Mouse (Mus musculus) Muller cell, postnatal 12 days (primary cell): ENCODE results near the gene Ropn1l.
A peak's percentile ranks its signal among the peaks of the same experiment; 100 is the strongest.

Experiments used
- DNase-seq: peaks from one replicate; pipeline ENCODE4 v3.0.0-alpha.2; 2015; ENCODE audit errors: inconsistent ontology term

Ropn1l gene

GRCm38 (mm10) chr15:31447121-31447520, 6.4 kb downstream of the Ropn1l start:
- DNase-seq = peak; percentile 16

GRCm38 (mm10) chr15:31442698-31443097, 10.8 kb downstream of the Ropn1l start:
- no peak for DNase-seq

GRCm38 (mm10) chr15:31441996-31442395, 11.5 kb downstream of the Ropn1l start:
- no peak for DNase-seq

- no peak for DNase-seq
These were observed 16.7 kb downstream of the Ropn1l start for GRCm38 (mm10) chr15:31436811-31437210.

- DNase-seq = peak; percentile 17
These were observed 17.5 kb downstream of the Ropn1l start for GRCm38 (mm10) chr15:31436083-31436482.

GRCm38 (mm10) chr15:31433768-31434167, 19.8 kb downstream of the Ropn1l start:
- no peak for DNase-seq

- DNase-seq = no peak
These were observed 21.7 kb downstream of the Ropn1l start for GRCm38 (mm10) chr15:31431847-31432246.

GRCm38 (mm10) chr15:31430014-31430413, 23.5 kb downstream of the Ropn1l start:
- no peak for DNase-seq

- no peak for DNase-seq
These were observed 24.1 kb downstream of the Ropn1l start for GRCm38 (mm10) chr15:31429429-31429828.

GRCm38 (mm10) chr15:31428571-31428970, 25.0 kb downstream of the Ropn1l start:
- DNase-seq = no peak

GRCm38 (mm10) chr15:31427390-31427789, 26.1 kb downstream of the Ropn1l start:
- no peak for DNase-seq

GRCm38 (mm10) chr15:31426066-31426706, 27.4 kb downstream of the Ropn1l start:
- DNase-seq = no peak

- DNase-seq = no peak
These were observed 30.7 kb downstream of the Ropn1l start for GRCm38 (mm10) chr15:31422649-31423369.

GRCm38 (mm10) chr15:31419037-31419436, 34.5 kb downstream of the Ropn1l start:
- no peak for DNase-seq

GRCm38 (mm10) chr15:31418686-31419024, 34.9 kb downstream of the Ropn1l start:
- no peak for DNase-seq

- DNase-seq = no peak
These were observed 35.5 kb downstream of the Ropn1l start for GRCm38 (mm10) chr15:31417796-31418685.

- no peak for DNase-seq
These were observed 36.1 kb downstream of the Ropn1l start for GRCm38 (mm10) chr15:31417409-31417795.

GRCm38 (mm10) chr15:31415181-31415580, 38.4 kb downstream of the Ropn1l start:
- DNase-seq = no peak

GRCm38 (mm10) chr15:31414179-31414898, 39.2 kb downstream of the Ropn1l start:
- DNase-seq = no peak

GRCm38 (mm10) chr15:31413662-31414061, 39.9 kb downstream of the Ropn1l start:
- no peak for DNase-seq

- no peak for DNase-seq
These were observed 40.6 kb downstream of the Ropn1l start for GRCm38 (mm10) chr15:31412933-31413332.

GRCm38 (mm10) chr15:31412436-31412835, 41.1 kb downstream of the Ropn1l start:
- no peak for DNase-seq
